Mouse (Mus musculus) limb, embryonic 12.5 days (tissue): ENCODE results near the gene Akt1s1. TPM values are rescaled to one million over a fixed set of nuclear protein-coding genes. Genes with fewer than 3 reads are reported as not detected.

Experiments used
- ATAC-seq: fragments of 200-750 bp; cut with Nextera tagmentation; 2 replicates; pipeline ENCODE4 v1.8.0; 2017; ENCODE audit warnings: low read depth, moderate TSS enrichment; ENCODE audit not compliant: insufficient number of reproducible peaks, insufficient read depth, low FRiP score, low TSS enrichment
- H3K27ac ChIP-seq: fragments of 300-500 bp; sonication (generic); 2 replicates; pipeline ENCODE4 v1.5.1; 2016; ENCODE audit warnings: mild to moderate bottlenecking, moderate library complexity
- H3K27me3 ChIP-seq: fragments of 300-500 bp; sonication (generic); 2 replicates; pipeline ENCODE4 v1.6.1; 2016; ENCODE audit warnings: mild to moderate bottlenecking, moderate library complexity
- H3K36me3 ChIP-seq: fragments of 300-500 bp; sonication (generic); 2 replicates; pipeline ENCODE4 v1.6.1; 2016; ENCODE audit warnings: mild to moderate bottlenecking, moderate library complexity
- H3K4me1 ChIP-seq: fragments of 300-500 bp; sonication (generic); replicated peaks from 2 replicates; pipeline ENCODE4 v1.6.1; 2016
- H3K4me2 ChIP-seq: fragments of 300-500 bp; sonication (generic); 2 replicates; pipeline ENCODE4 v1.6.1; 2016; ENCODE audit warnings: mild to moderate bottlenecking, moderate library complexity
- H3K4me3 ChIP-seq: fragments of 300-500 bp; sonication (generic); replicated peaks from 2 replicates; pipeline ENCODE4 v1.5.1; 2016; ENCODE audit warnings: mild to moderate bottlenecking
- H3K9ac ChIP-seq: fragments of 300-500 bp; sonication (generic); replicated peaks from 2 replicates; pipeline ENCODE4 v1.6.1; 2016; ENCODE audit warnings: mild to moderate bottlenecking, moderate library complexity
- H3K9me3 ChIP-seq: fragments of 300-500 bp; sonication (generic); 2 replicates; pipeline ENCODE4 v1.6.1; 2016; ENCODE audit warnings: mild to moderate bottlenecking, moderate library complexity
- WGBS: fragments of 180-500 bp; shearing (Covaris S2); methylation state at CpG from one replicate; pipeline ENCODE4 v1.1.7; 2016; 5-methylcytosine and 5-hydroxymethylcytosine counted together
- polyA plus RNA-seq: library from polyadenylated mRNA; unstranded; fragments of >200 nt; fragmentation: Nextera tagmentation; extraction: Ambion mirVana; gene quantifications from 2 replicates; pipeline ENCODE4 v1.2.1, GENCODE M21; 2016

Akt1s1 gene
- polyA plus RNA-seq, 1 experiment from 2014 or later: 110 TPM

- ATAC-seq: no peak
- Histone ChIP-seq H3K4me3 (no peak overlapping the region), H3K27me3 (no peaks in the 10 kb centered on the region), H3K36me3 (peaks cover 62% of the 10 kb centered on the region), H3K9ac (no peak overlapping the region), H3K4me2 (no peak overlapping the region), H3K9me3 (no peaks in the 10 kb centered on the region), H3K4me1 (peaks cover 6% of the 10 kb centered on the region), H3K27ac (no peak overlapping the region)
- 94% methylated on average over 5 of the region's 5 CpGs for WGBS
Observed at GRCm38 (mm10) chr7:44828706-44829105, 20.1 kb upstream of the Akt1s1 start.

- Histone ChIP-seq H3K27ac (no peak overlapping the region), H3K36me3 (peaks cover 48% of the 10 kb centered on the region), H3K9me3 (no peaks in the 10 kb centered on the region), H3K27me3 (no peaks in the 10 kb centered on the region), H3K4me2 (no peak overlapping the region), H3K9ac (no peak overlapping the region), H3K4me1 (peaks cover 7% of the 10 kb centered on the region), H3K4me3 (no peak overlapping the region)
- WGBS: 73% methylated on average over 4 of the region's 4 CpGs
- ATAC-seq: no peak
Observed at GRCm38 (mm10) chr7:44832763-44833162, 16.0 kb upstream of the Akt1s1 start.

GRCm38 (mm10) chr7:44835373-44836015 lies 13.3 kb upstream of the Akt1s1 start:
- Histone ChIP-seq H3K27me3 (peaks cover 27% of the 10 kb centered on the region), H3K9me3 (no peaks in the 10 kb centered on the region), H3K36me3 (peaks cover 21% of the 10 kb centered on the region), H3K4me1 (peaks cover 23% of the 10 kb centered on the region), H3K9ac (no peak overlapping the region), H3K27ac (no peak overlapping the region), H3K4me3 (no peak overlapping the region), H3K4me2 (no peak overlapping the region)
- 83% methylated on average over 1 of the region's 1 CpGs for WGBS
- no peak for ATAC-seq

GRCm38 (mm10) chr7:44836016-44836404 lies 12.8 kb upstream of the Akt1s1 start:
- WGBS: 46% methylated on average over 3 of the region's 3 CpGs
- Histone ChIP-seq H3K27ac (no peak overlapping the region), H3K4me3 (no peak overlapping the region), H3K36me3 (peaks cover 21% of the 10 kb centered on the region), H3K4me2 (no peak overlapping the region), H3K9me3 (no peaks in the 10 kb centered on the region), H3K27me3 (peaks cover 32% of the 10 kb centered on the region), H3K4me1 (peaks cover 23% of the 10 kb centered on the region), H3K9ac (no peak overlapping the region)
- no peak for ATAC-seq

GRCm38 (mm10) chr7:44836423-44837053 lies 12.3 kb upstream of the Akt1s1 start:
- Histone ChIP-seq H3K27ac (no peak overlapping the region), H3K4me3 (no peak overlapping the region), H3K4me2 (no peak overlapping the region), H3K9me3 (no peaks in the 10 kb centered on the region), H3K4me1 (peaks cover 23% of the 10 kb centered on the region), H3K27me3 (peaks cover 36% of the 10 kb centered on the region), H3K36me3 (peaks cover 21% of the 10 kb centered on the region), H3K9ac (no peak overlapping the region)
- ATAC-seq: no peak
- 82% methylated on average over 9 of the region's 9 CpGs for WGBS

GRCm38 (mm10) chr7:44838073-44838472 lies 10.7 kb upstream of the Akt1s1 start:
- Histone ChIP-seq H3K36me3 (peaks cover 27% of the 10 kb centered on the region), H3K4me2 (no peak overlapping the region), H3K27ac (no peak overlapping the region), H3K9ac (no peak overlapping the region), H3K9me3 (no peaks in the 10 kb centered on the region), H3K4me3 (no peak overlapping the region), H3K4me1 (peaks cover 23% of the 10 kb centered on the region), H3K27me3 (peaks cover 43% of the 10 kb centered on the region)
- 83% methylated on average over 6 of the region's 6 CpGs for WGBS
- no peak for ATAC-seq

GRCm38 (mm10) chr7:44839171-44839490 lies 9.7 kb upstream of the Akt1s1 start:
- H3K27ac ChIP-seq: no peak overlapping the region

GRCm38 (mm10) chr7:44839491-44840191 lies 9.2 kb upstream of the Akt1s1 start:
- H3K27ac ChIP-seq: no peak overlapping the region
- WGBS: 2% methylated on average over 58 of the region's 58 CpGs
- ATAC-seq: peak; percentile 43

More at GRCm38 (mm10) chr7:44839171-44839490, 9.7 kb upstream of the Akt1s1 start:
- Histone ChIP-seq H3K27me3 (peaks cover 43% of the 10 kb centered on the region), H3K4me1 (peaks cover 23% of the 10 kb centered on the region), H3K4me2 (peak overlapping the region; percentile 66), H3K4me3 (peak overlapping the region; percentile 39), H3K9ac (peak overlapping the region; percentile 55), H3K9me3 (no peaks in the 10 kb centered on the region), H3K36me3 (peaks cover 37% of the 10 kb centered on the region)
- WGBS: 27% methylated on average over 11 of the region's 11 CpGs
- ATAC-seq: no peak

GRCm38 (mm10) chr7:44840426-44840825 lies 8.4 kb upstream of the Akt1s1 start:
- 47% methylated on average over 14 of the region's 14 CpGs for whole genome bisulfite sequencing
- Histone ChIP-seq H3K4me1 (peaks cover 23% of the 10 kb centered on the region), H3K27me3 (peaks cover 43% of the 10 kb centered on the region), H3K36me3 (peaks cover 50% of the 10 kb centered on the region), H3K4me2 (peak overlapping the region; percentile 66), H3K27ac (no peak overlapping the region), H3K4me3 (peak overlapping the region; percentile 39), H3K9me3 (no peaks in the 10 kb centered on the region), H3K9ac (peak overlapping the region; percentile 55; the same call in 1 of the 2 replicates)
- ATAC-seq: no peak

More at GRCm38 (mm10) chr7:44839491-44840191, 9.2 kb upstream of the Akt1s1 start:
- Histone ChIP-seq H3K9ac (peak overlapping the region; percentile 55), H3K4me3 (peak overlapping the region; percentile 39), H3K36me3 (peaks cover 42% of the 10 kb centered on the region), H3K4me2 (peak overlapping the region; percentile 66), H3K27me3 (peaks cover 43% of the 10 kb centered on the region), H3K4me1 (peaks cover 23% of the 10 kb centered on the region), H3K9me3 (no peaks in the 10 kb centered on the region)

- Histone ChIP-seq H3K4me2 (no peak overlapping the region), H3K27ac (no peak overlapping the region), H3K36me3 (peaks cover 65% of the 10 kb centered on the region), H3K4me3 (no peak overlapping the region), H3K9ac (no peak overlapping the region), H3K4me1 (peaks cover 16% of the 10 kb centered on the region), H3K9me3 (no peaks in the 10 kb centered on the region), H3K27me3 (peaks cover 43% of the 10 kb centered on the region)
- 91% methylated on average over 8 of the region's 8 CpGs for WGBS
- ATAC-seq: no peak
Observed at GRCm38 (mm10) chr7:44841825-44842463, 6.8 kb upstream of the Akt1s1 start.

GRCm38 (mm10) chr7:44845006-44845405 lies 3.8 kb upstream of the Akt1s1 start:
- Histone ChIP-seq H3K9me3 (no peaks in the 10 kb centered on the region), H3K4me2 (no peak overlapping the region), H3K4me1 (peaks cover 13% of the 10 kb centered on the region), H3K9ac (no peak overlapping the region), H3K4me3 (no peak overlapping the region), H3K27ac (no peak overlapping the region), H3K36me3 (peaks cover 66% of the 10 kb centered on the region), H3K27me3 (peaks cover 21% of the 10 kb centered on the region)
- 93% methylated on average over 10 of the region's 10 CpGs for WGBS
- no peak for ATAC-seq
